Mouse (Mus musculus) stomach, postnatal 0 days (tissue): Measurements from ENCODE around the gene Adcy1. TPM values are rescaled to one million over a fixed set of nuclear protein-coding genes. Genes with fewer than 3 reads are reported as not detected.

Source experiments
- ATAC-seq: fragments of 200-750 bp; cut with Nextera tagmentation; 2 replicates; pipeline ENCODE4 v1.8.0; 2017; ENCODE audit not compliant: low FRiP score, low TSS enrichment
- DNase-seq: peaks from one replicate; pipeline ENCODE4 v3.0.0-alpha.2; 2016; ENCODE audit warnings: low spot score
- H3K27ac ChIP-seq: fragments of 300-500 bp; sonication (generic); replicated peaks from 2 replicates; pipeline ENCODE4 v1.5.1; 2014; ENCODE audit warnings: mild to moderate bottlenecking, control low read depth
- H3K27me3 ChIP-seq: fragments of 300-500 bp; sonication (generic); 2 replicates; pipeline ENCODE4 v1.6.1; 2014; ENCODE audit warnings: low read length; ENCODE audit not compliant: control insufficient read depth, insufficient read depth
- H3K36me3 ChIP-seq: fragments of 300-500 bp; sonication (generic); 2 replicates; pipeline ENCODE4 v1.6.1; 2014; ENCODE audit warnings: low read length, mixed read lengths; ENCODE audit not compliant: control insufficient read depth, insufficient read depth
- H3K4me1 ChIP-seq: fragments of 300-500 bp; sonication (generic); replicated peaks from 2 replicates; pipeline ENCODE4 v1.6.1; 2014; ENCODE audit warnings: antibody characterized with exemption; ENCODE audit not compliant: control insufficient read depth, insufficient read depth
- H3K4me2 ChIP-seq: fragments of 300-500 bp; sonication (generic); replicated peaks from 2 replicates; pipeline ENCODE4 v1.6.1; 2014; ENCODE audit warnings: low read depth, mild to moderate bottlenecking, control low read depth, moderate library complexity
- H3K4me3 ChIP-seq: fragments of 300-500 bp; sonication (generic); 2 replicates; pipeline ENCODE4 v1.5.1; 2014; ENCODE audit warnings: low read depth, low read length, control low read depth
- H3K9ac ChIP-seq: fragments of 300-500 bp; sonication (generic); 2 replicates; pipeline ENCODE4 v1.6.1; 2014; ENCODE audit warnings: mild to moderate bottlenecking, low read length, control low read depth, mixed read lengths
- H3K9me3 ChIP-seq: fragments of 300-500 bp; sonication (generic); 2 replicates; pipeline ENCODE4 v1.6.1; 2016; ENCODE audit warnings: low read length; ENCODE audit not compliant: control insufficient read depth
- CTCF ChIP-seq: IDR thresholded peaks from 2 replicates; pipeline ENCODE4 v1.5.1; 2016; ENCODE audit warnings: antibody characterized with exemption, low read depth, mild to moderate bottlenecking, moderate library complexity
- EP300 ChIP-seq: optimal IDR thresholded peaks from 2 replicates; pipeline ENCODE3; 2016; ENCODE audit warnings: antibody characterized with exemption
- WGBS: fragments of 180-500 bp; shearing (Covaris S2); extraction: QIAGEN DNeasy Blood & Tissue Kit; methylation state at CpG from one replicate; pipeline ENCODE4 v1.1.7; 2014; 5-methylcytosine and 5-hydroxymethylcytosine counted together
- polyA plus RNA-seq: library from polyadenylated mRNA; unstranded; fragments of >200 nt; fragmentation: Nextera tagmentation; extraction: Ambion mirVana; gene quantifications from 2 replicates; pipeline ENCODE4 v1.2.1, GENCODE M21; 2015

Gene Adcy1
- polyA plus RNA-seq, 1 experiment from 2014 or later, result 0.82 TPM

DNA sequence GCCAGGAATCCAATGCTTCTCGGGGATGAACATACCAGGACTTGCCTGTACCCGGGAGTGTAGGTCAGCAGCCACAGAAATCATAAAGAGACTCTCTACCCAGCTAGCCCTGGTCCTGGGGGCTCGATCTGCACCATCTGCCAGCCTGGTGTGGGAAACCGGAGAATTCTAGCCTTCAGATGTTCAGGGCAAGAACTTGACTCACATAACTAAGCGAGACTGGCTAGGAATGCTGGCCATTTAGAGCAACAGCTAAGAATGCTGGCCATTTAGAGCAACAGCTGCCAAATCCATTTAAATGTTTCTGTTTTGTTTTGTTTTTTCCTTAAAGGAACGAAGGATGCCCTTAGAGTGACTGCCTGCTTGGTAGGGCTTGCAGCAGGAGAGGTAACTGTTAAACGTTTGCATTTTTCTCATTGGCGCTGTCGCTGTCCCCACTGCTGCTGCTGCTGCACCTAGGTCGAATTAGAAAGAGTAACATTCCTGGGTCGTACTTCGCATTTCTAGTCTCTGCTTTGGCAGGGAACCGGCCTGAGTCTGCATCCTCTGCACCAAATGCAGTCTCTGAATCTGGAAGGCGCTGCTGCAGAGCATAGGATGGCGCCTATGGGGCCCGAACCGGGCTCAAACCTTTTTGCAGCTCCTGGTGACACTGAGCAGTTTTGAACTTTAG lies 149.0 kb downstream of the Adcy1 start:
- H3K27me3 ChIP-seq, result no peaks in the 10 kb centered on the region; the same call in 1 of the 2 replicates
- TF ChIP-seq CTCF, result no peak
- no peaks in the 10 kb centered on the region for H3K36me3 ChIP-seq
- no peaks in the 10 kb centered on the region for H3K9me3 ChIP-seq
- H3K9ac ChIP-seq, result peak overlapping the region; percentile 38; the same call in 1 of the 2 replicates
- peaks cover 5% of the 10 kb centered on the region; the same call in 1 of the 2 replicates for H3K4me1 ChIP-seq
- 24% methylated on average over 17 of the region's 17 CpGs for WGBS
- H3K27ac ChIP-seq, result no peak overlapping the region
- no peak for ATAC-seq
- peak overlapping the region; percentile 58 for H3K4me3 ChIP-seq
- no peak for DNase-seq
- peak overlapping the region; percentile 86 for H3K4me2 ChIP-seq

DNA sequence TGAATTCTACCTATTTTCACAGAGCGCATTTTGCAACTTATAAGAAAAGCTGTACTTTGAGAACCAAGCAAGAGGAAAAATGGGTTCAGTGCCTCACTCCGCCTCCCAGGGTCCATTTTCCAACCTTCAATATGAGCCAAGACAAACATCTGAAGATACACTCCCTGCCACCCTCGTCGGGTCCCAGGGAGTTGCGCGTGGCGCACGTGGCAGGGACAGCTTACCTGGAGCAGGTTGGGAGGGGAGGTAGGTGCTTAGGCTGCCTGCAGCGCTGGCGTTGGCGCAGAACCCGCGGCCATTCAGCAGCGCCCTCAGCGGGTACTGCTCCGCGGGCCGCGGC lies 149.8 kb downstream of the Adcy1 start:
- H3K27me3 ChIP-seq, result no peaks in the 10 kb centered on the region; the same call in 1 of the 2 replicates
- under 1% methylated on average over 19 of the region's 19 CpGs for WGBS
- H3K9ac ChIP-seq, result peak overlapping the region; percentile 50
- ATAC-seq (no peak), DNase-seq (no peak)
- peak overlapping the region; percentile 86 for H3K4me2 ChIP-seq
- peak overlapping the region; percentile 40; the same call in 1 of the 2 replicates for H3K27ac ChIP-seq
- no peak for TF ChIP-seq EP300
- no peak for TF ChIP-seq CTCF
- peaks cover 5% of the 10 kb centered on the region; the same call in 1 of the 2 replicates for H3K4me1 ChIP-seq
- H3K9me3 ChIP-seq, result no peaks in the 10 kb centered on the region
- H3K36me3 ChIP-seq, result no peaks in the 10 kb centered on the region
- H3K4me3 ChIP-seq, result peak overlapping the region; percentile 58

DNA sequence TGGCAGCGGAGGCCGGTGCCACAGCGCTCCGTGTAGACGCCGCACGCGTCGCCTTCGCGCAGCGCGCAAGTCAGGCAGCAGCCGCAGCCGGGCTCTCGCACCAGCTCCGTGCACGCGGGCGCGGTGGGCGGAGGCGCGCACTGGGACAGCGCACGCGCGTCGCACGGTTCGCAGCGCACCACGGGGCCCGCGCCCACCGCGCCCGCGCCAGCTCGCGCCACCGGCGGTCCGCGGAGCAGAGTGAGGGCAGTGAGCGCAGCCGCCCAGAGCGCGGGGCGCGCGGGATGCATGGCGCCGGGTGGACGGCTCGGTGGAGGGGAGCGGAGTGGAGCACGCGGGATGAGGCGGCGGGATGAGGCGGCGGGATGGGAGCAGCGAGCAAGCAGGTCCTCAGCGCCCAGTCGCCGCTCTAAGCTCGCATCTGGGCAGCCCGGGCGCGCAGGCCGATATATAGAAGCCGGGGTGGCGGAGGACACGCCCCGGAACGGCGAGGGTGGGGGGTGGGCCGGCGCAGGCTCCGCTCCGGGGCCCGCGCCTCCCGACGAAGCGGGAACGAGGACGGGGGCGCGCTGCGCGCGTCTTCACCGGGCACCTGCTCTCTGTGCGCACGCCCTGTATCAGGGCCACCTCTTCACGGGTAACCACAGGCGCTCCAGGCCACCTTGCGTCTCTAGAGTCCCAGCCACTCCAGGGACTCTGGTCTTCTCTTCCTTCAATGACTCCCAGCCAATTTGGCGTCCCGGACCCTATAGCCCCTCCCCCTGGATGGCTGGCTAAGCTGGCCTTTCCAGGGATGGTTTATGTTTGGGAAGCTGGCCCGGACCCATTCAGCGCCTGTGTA lies 150.4 kb downstream of the Adcy1 start, which contains the start of gene Igfbp3:
Gene Igfbp3, minus strand, starts transcription at position 423 of the 841 bp plus-strand sequence.
- ATAC-seq (peak; percentile 63), DNase-seq (peak; percentile 51)
- Histone ChIP-seq H3K4me2 (peak within 1 kb of the TSS; percentile 86), H3K27ac (peak within 1 kb of the TSS; percentile 40; the same call in 1 of the 2 replicates), H3K4me3 (peak within 1 kb of the TSS; percentile 58), H3K9ac (peak within 1 kb of the TSS; percentile 50), H3K4me1 (peaks cover 5% of the 10 kb centered on the region; the same call in 1 of the 2 replicates), H3K27me3 (no peaks in the 10 kb centered on the region; the same call in 1 of the 2 replicates), H3K9me3 (no peaks in the 10 kb centered on the region), H3K36me3 (no peaks in the 10 kb centered on the region)
- TF ChIP-seq CTCF (no peak), EP300 (no peak)
- WGBS, result under 1% methylated on average over 85 of the region's 104 CpGs

DNA sequence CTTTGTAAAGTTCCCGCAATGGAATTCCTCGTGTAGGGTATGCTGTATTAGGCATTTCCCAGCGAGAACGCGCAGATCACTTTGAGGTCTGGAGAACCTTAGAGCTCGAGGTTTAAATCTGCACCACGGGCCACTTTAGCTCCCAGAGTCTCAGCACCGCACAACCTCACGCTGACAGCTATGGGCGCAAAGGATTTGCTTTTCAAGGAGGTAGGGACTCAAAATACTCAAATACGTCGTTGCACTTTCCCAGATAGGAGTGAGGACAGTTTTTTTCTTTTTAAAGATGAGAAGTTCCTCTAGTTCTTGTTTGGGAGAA lies 151.0 kb downstream of the Adcy1 start:
- ATAC-seq, result no peak
- 1% methylated on average over 12 of the region's 12 CpGs for WGBS
- TF ChIP-seq CTCF, result no peak
- TF ChIP-seq EP300, result no peak

DNA sequence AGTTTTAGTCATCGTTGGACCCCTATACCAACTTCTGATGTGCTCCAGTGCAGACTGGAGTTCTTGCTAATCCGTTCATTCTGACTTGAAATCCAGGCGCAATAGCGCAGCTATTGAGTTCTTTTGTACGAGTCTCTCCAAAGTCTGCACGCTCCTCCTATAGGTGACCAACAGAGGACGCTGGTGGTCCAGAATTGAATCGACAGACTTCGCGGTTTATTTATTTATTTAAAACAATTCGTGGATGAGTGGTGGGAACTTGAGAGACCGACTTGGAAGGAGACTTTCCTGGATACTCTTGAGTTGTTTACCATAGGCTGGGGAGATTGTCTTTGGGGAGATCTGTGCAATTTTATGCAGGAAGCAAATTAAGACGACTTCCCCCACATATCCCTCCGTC lies 151.5 kb downstream of the Adcy1 start:
- 4% methylated on average over 14 of the region's 14 CpGs for WGBS
- Histone ChIP-seq H3K4me2 (peak overlapping the region; percentile 86; the same call in 1 of the 2 replicates), H3K27me3 (no peaks in the 10 kb centered on the region; the same call in 1 of the 2 replicates), H3K9me3 (no peaks in the 10 kb centered on the region), H3K4me1 (peaks cover 5% of the 10 kb centered on the region; the same call in 1 of the 2 replicates), H3K4me3 (no peak overlapping the region), H3K9ac (no peak overlapping the region), H3K36me3 (no peaks in the 10 kb centered on the region), H3K27ac (no peak overlapping the region)
- ATAC-seq, result no peak
- TF ChIP-seq CTCF, result peak; percentile 85
- no peak for TF ChIP-seq EP300
- DNase-seq, result peak; percentile 40

More for the DNA sequence above, 151.0 kb downstream of the Adcy1 start:
- Histone ChIP-seq H3K27ac (no peak overlapping the region), H3K4me3 (peak overlapping the region; percentile 58), H3K4me2 (peak overlapping the region; percentile 86), H3K27me3 (no peaks in the 10 kb centered on the region; the same call in 1 of the 2 replicates), H3K9me3 (no peaks in the 10 kb centered on the region), H3K9ac (0 out of 2 replicates have a peak overlapping the region, but pooled peaks have one; percentile 50), H3K4me1 (peaks cover 5% of the 10 kb centered on the region; the same call in 1 of the 2 replicates), H3K36me3 (no peaks in the 10 kb centered on the region)
- DNase-seq, result no peak
